Comparison of ENCODE assay signal across 8 mouse cellular contexts in genomic region chr1:86359798-86360179, GRCm38 (mm10). TPM values are rescaled to one million over a fixed set of nuclear protein-coding genes. Genes with fewer than 3 reads are reported as not detected.
DNase-seq lines count a peak whose midpoint lies in the region; ATAC-seq and TF ChIP-seq lines count a peak whose summit lies in the region.

No protein-coding gene starts in this region.

- H3K9ac ChIP-seq in limb, embryonic 13.5 days, result peak overlapping the region; percentile 88
- peak overlapping the region; percentile 74 for H3K9ac ChIP-seq in neural tube, embryonic 14.5 days (replicated peaks; ENCODE audit: low read depth, low read length)

- WGBS in thymus, adult 2 months, result under 1% methylated on average over 26 of the region's 26 CpGs
- WGBS in limb, embryonic 13.5 days, result under 1% methylated on average over 26 of the region's 26 CpGs
- under 1% methylated on average over 26 of the region's 26 CpGs for WGBS in neural tube, embryonic 14.5 days

- TF ChIP-seq CTCF in thymus, adult 2 months (IDR thresholded peaks at IDR 0.05; ENCODE audit: borderline replicate concordance, control insufficient read depth, extremely low read depth, insufficient read depth, low read length, poor library complexity), result 0 out of 2 replicates have a peak, but pooled peaks have one; percentile 2

- H3K27ac ChIP-seq in thymus, adult 2 months (ENCODE audit: control insufficient read depth, insufficient read depth, low read length), result peak overlapping the region; percentile 5; the same call in 1 of the 2 replicates
- H3K27ac ChIP-seq in limb, embryonic 13.5 days, result peak overlapping the region; percentile 87
- peak overlapping the region; percentile 69 for H3K27ac ChIP-seq in neural tube, embryonic 14.5 days (ENCODE audit: low read depth, low read length)

- peaks cover 11% of the 10 kb centered on the region for H3K4me1 ChIP-seq in thymus, adult 2 months (replicated peaks; ENCODE audit: control insufficient read depth, insufficient read depth, low read length)
- H3K4me1 ChIP-seq in limb, embryonic 13.5 days, result peaks cover 26% of the 10 kb centered on the region
- H3K4me1 ChIP-seq in neural tube, embryonic 14.5 days (ENCODE audit: control insufficient read depth, insufficient read depth, low read length), result peaks cover 13% of the 10 kb centered on the region; the same call in 1 of the 2 replicates

- no peaks in the 10 kb centered on the region for H3K27me3 ChIP-seq in thymus, adult 2 months (ENCODE audit: control insufficient read depth, insufficient read depth, low read length)
- H3K27me3 ChIP-seq in limb, embryonic 13.5 days, result no peaks in the 10 kb centered on the region
- no peaks in the 10 kb centered on the region for H3K27me3 ChIP-seq in neural tube, embryonic 14.5 days (ENCODE audit: control insufficient read depth, insufficient read depth, low read length)

- no peak for ATAC-seq in limb, embryonic 13.5 days (ENCODE audit: low FRiP score, low read depth)
- ATAC-seq in neural tube, embryonic 14.5 days (ENCODE audit: low read depth), result no peak

- peak; percentile 52 for DNase-seq in adrenal gland, postnatal 14 days
- no peak for DNase-seq in adrenal gland, postnatal 4 days (ENCODE audit: low spot score in 2 of 2)
- DNase-seq in thymus, adult 2 months, result no peak
- no peak for DNase-seq in thymus, postnatal 0 days (ENCODE audit: low spot score)
- no peak for DNase-seq in cerebellum, adult 11-12 months
- DNase-seq in gastrocnemius, adult 18-20 months (ENCODE audit: low spot score), result no peak

- H3K9me3 ChIP-seq in limb, embryonic 13.5 days, result no peaks in the 10 kb centered on the region
- H3K9me3 ChIP-seq in neural tube, embryonic 14.5 days (ENCODE audit: control insufficient read depth, low read length), result no peaks in the 10 kb centered on the region

- H3K4me2 ChIP-seq in limb, embryonic 13.5 days (replicated peaks), result peak overlapping the region; percentile 71
- H3K4me2 ChIP-seq in neural tube, embryonic 14.5 days (ENCODE audit: low read depth, low read length), result peak overlapping the region; percentile 88

- H3K36me3 ChIP-seq in thymus, adult 2 months (ENCODE audit: control insufficient read depth, insufficient read depth, low read length), result peaks cover 27% of the 10 kb centered on the region
- H3K36me3 ChIP-seq in limb, embryonic 13.5 days, result peaks cover 28% of the 10 kb centered on the region
- peaks cover 23% of the 10 kb centered on the region; the same call in 1 of the 2 replicates for H3K36me3 ChIP-seq in neural tube, embryonic 14.5 days (ENCODE audit: control insufficient read depth, insufficient read depth, low read length)

- peak overlapping the region; percentile 71 for H3K4me3 ChIP-seq in thymus, adult 2 months (ENCODE audit: control insufficient read depth, insufficient read depth, low read length)
- H3K4me3 ChIP-seq in limb, embryonic 13.5 days, result peak overlapping the region; percentile 92
- peak overlapping the region; percentile 72 for H3K4me3 ChIP-seq in neural tube, embryonic 14.5 days (ENCODE audit: low read depth, low read length)

- peak; percentile 22; the same call in 1 of the 2 replicates for TF ChIP-seq POLR2A in thymus, adult 2 months (IDR thresholded peaks at IDR 0.05; ENCODE audit: control insufficient read depth, extremely low read depth, insufficient read depth, low read length, poor library complexity)

RNA-seq across cellular contexts. Expression of gene Ncl, which starts 0.6 kb away (rescaled TPM):
- 330 and 396 TPM in 2 replicates for total RNA-seq in adrenal gland, postnatal 14 days (2021)
- 100 to 1,000 TPM; 335 to 347 TPM for total RNA-seq in adrenal gland, postnatal 4 days (2021)
- polyA plus RNA-seq in thymus, adult 2 months (2012; rRNA removed), result 17.0 and 21.5 TPM in 2 replicates
- polyA plus RNA-seq in thymus, postnatal 0 days (2015; fragmentation: Nextera tagmentation; extraction: Ambion mirVana), result 458 and 464 TPM in 2 replicates
- polyA plus RNA-seq in limb, embryonic 13.5 days (2015; fragmentation: Nextera tagmentation; extraction: Ambion mirVana), result 418 and 419 TPM in 2 replicates
- 165 and 194 TPM in 2 replicates for polyA plus RNA-seq in neural tube, embryonic 14.5 days (2014; fragmentation: Nextera tagmentation; extraction: Ambion mirVana)
- total RNA-seq in gastrocnemius, adult 18-20 months (2021), result 100 to 1,000 TPM in 1 of 2 experiments, 10 to 100 TPM in 1; 99.3 to 113 TPM

RNA-seq across cellular contexts. Expression of gene B3gnt7, which starts 57.2 kb away (rescaled TPM):
- total RNA-seq in adrenal gland, postnatal 14 days (2021), result 0.19 and 0.56 TPM in 2 replicates
- total RNA-seq in adrenal gland, postnatal 4 days (2021), result 1 to 10 TPM in 1 of 2 experiments, under 1 TPM in 1; 0.96 to 2.2 TPM
- polyA plus RNA-seq in thymus, adult 2 months (2012; rRNA removed), result 1.4 and 1.5 TPM in 2 replicates
- polyA plus RNA-seq in thymus, postnatal 0 days (2015; fragmentation: Nextera tagmentation; extraction: Ambion mirVana), result 0.66 and 0.98 TPM in 2 replicates
- polyA plus RNA-seq in limb, embryonic 13.5 days (2015; fragmentation: Nextera tagmentation; extraction: Ambion mirVana), result 8.3 and 9.6 TPM in 2 replicates
- polyA plus RNA-seq in neural tube, embryonic 14.5 days (2014; fragmentation: Nextera tagmentation; extraction: Ambion mirVana), result 5.0 and 6.8 TPM in 2 replicates
- total RNA-seq in gastrocnemius, adult 18-20 months (2021), result not detected

Comparison
In these comparisons a context has a peak if more than half of its experiments do, and no peak if none do; other contexts are left out.
1. H3K27ac ChIP-seq: peak in every context shown above with its lines; median percentile 87 in limb, embryonic 13.5 days; 69 in neural tube, embryonic 14.5 days; 5 in thymus, adult 2 months.